Mouse (Mus musculus): ENCODE data around the gene Rnf144b. TPM values are rescaled to one million over a fixed set of nuclear protein-coding genes. Genes with fewer than 3 reads are reported as not detected.

Rnf144b gene
- polyA plus RNA-seq, 1 experiment from 2014 or later = 2.3 TPM

GRCm38 (mm10) chr13:47192771-47193170, 70.3 kb downstream of the Rnf144b start:
- no peak for ATAC-seq (ENCODE audit: insufficient number of reproducible peaks, insufficient read depth, low FRiP score, low read depth)
- WGBS = 69% methylated on average over 5 of the region's 5 CpGs
- Histone ChIP-seq H3K27me3 (ENCODE audit: control insufficient read depth, insufficient read depth, low read length) (no peaks in the 10 kb centered on the region), H3K9me3 (ENCODE audit: control insufficient read depth, low read length) (no peaks in the 10 kb centered on the region), H3K4me1 (ENCODE audit: control insufficient read depth in 2 of 2, insufficient read depth in 2 of 2, low read length in 2 of 2) (peaks cover 6 to 17% of the 10 kb centered on the region in 2 experiments; a peak in 3 of 4 replicates), H3K27ac (replicated peaks in 1 of 2; ENCODE audit: control insufficient read depth in 1 of 2, insufficient read depth in 1 of 2, low read depth in 2 of 2, low read length in 2 of 2) (no peak overlapping the region), H3K9ac (ENCODE audit: low read length) (no peak overlapping the region), H3K4me3 (ENCODE audit: control insufficient read depth in 1 of 2, insufficient read depth in 1 of 2, low read depth in 1 of 2, low read length in 2 of 2) (no peak overlapping the region), H3K36me3 (ENCODE audit: control insufficient read depth, insufficient read depth, low read length) (no peaks in the 10 kb centered on the region), H3K4me2 (ENCODE audit: low read length) (0 out of 2 replicates have a peak overlapping the region, but pooled peaks have one; percentile 88)

DNA sequence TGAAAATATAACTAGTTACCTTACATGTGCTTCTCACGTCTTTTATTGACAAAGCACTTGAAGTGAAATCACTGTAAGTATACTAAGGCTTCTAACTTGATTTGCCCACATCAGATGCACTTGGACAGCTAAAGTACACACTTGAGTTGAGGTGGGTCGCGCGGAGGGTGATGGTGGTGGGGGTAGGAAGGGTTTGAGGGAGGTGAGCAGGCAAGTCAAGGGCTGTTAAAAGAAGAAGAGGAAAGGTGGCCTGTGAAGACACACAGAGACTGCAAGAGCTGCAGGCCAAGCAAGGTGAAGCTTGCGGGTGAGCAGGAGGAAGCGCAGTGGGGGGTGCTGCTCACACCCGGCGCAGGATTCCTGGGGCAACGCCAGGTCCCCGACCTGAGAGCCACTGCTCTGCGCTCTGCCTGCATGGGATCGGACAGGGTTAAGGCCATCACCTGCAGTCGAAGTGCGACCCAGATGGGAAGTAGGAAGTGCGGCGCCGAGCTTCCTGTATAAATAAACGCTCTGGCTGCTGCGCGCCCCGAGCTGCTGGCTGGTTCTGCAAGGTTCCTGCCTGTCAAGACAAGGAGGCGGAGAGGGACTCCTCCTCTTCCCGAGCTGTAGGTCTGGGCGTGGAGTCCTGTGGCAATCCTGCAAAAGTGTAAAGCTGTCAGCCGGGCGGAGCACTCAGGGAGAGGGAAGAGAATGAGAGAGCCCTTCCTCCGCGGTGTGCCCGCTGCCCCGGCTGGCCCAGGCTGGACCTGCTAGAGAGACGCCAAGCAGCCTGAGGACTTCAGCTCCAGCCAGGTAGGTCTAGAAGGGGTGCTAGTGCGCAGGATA, 71.1 kb downstream of the Rnf144b start:
- H3K4me2 ChIP-seq (ENCODE audit: low read length) = peak overlapping the region; percentile 88
- H3K9ac ChIP-seq (ENCODE audit: low read length) = peak overlapping the region; percentile 71
- 6% methylated on average over 32 of the region's 32 CpGs for WGBS
- peak; percentile 64 for ATAC-seq (ENCODE audit: insufficient number of reproducible peaks, insufficient read depth, low FRiP score, low read depth)
- no peaks in the 10 kb centered on the region for H3K36me3 ChIP-seq (ENCODE audit: control insufficient read depth, insufficient read depth, low read length)
- no peaks in the 10 kb centered on the region for H3K9me3 ChIP-seq (ENCODE audit: control insufficient read depth, low read length)
- H3K27ac ChIP-seq (replicated peaks in 1 of 2; ENCODE audit: control insufficient read depth in 1 of 2, insufficient read depth in 1 of 2, low read depth in 2 of 2, low read length in 2 of 2) = no peak overlapping the region
- peak overlapping the region; percentile 56 to 64 for H3K4me3 ChIP-seq (ENCODE audit: control insufficient read depth in 1 of 2, insufficient read depth in 1 of 2, low read depth in 1 of 2, low read length in 2 of 2)
- peaks cover 6 to 17% of the 10 kb centered on the region in 2 experiments; a peak in 3 of 4 replicates for H3K4me1 ChIP-seq (ENCODE audit: control insufficient read depth in 2 of 2, insufficient read depth in 2 of 2, low read length in 2 of 2)
- H3K27me3 ChIP-seq (ENCODE audit: control insufficient read depth, insufficient read depth, low read length) = no peaks in the 10 kb centered on the region

GRCm38 (mm10) chr13:47194695-47195094, 72.2 kb downstream of the Rnf144b start:
- 11% methylated on average over 11 of the region's 11 CpGs for WGBS
- peak overlapping the region; percentile 71 for H3K9ac ChIP-seq (ENCODE audit: low read length)
- peak overlapping the region; percentile 34 to 56 for H3K4me3 ChIP-seq (ENCODE audit: control insufficient read depth in 1 of 2, insufficient read depth in 1 of 2, low read depth in 1 of 2, low read length in 2 of 2)
- no peaks in the 10 kb centered on the region for H3K36me3 ChIP-seq (ENCODE audit: control insufficient read depth, insufficient read depth, low read length)
- H3K9me3 ChIP-seq (ENCODE audit: control insufficient read depth, low read length) = no peaks in the 10 kb centered on the region
- peak overlapping the region; percentile 88 for H3K4me2 ChIP-seq (ENCODE audit: low read length)
- H3K27me3 ChIP-seq (ENCODE audit: control insufficient read depth, insufficient read depth, low read length) = no peaks in the 10 kb centered on the region
- H3K27ac ChIP-seq (replicated peaks in 1 of 2; ENCODE audit: control insufficient read depth in 1 of 2, insufficient read depth in 1 of 2, low read depth in 2 of 2, low read length in 2 of 2) = no peak overlapping the region
- peaks cover 6 to 17% of the 10 kb centered on the region in 2 experiments; a peak in 3 of 4 replicates for H3K4me1 ChIP-seq (ENCODE audit: control insufficient read depth in 2 of 2, insufficient read depth in 2 of 2, low read length in 2 of 2)
- no peak for ATAC-seq (ENCODE audit: insufficient number of reproducible peaks, insufficient read depth, low FRiP score, low read depth)

- Histone ChIP-seq H3K9ac (ENCODE audit: low read length) (no peak overlapping the region), H3K4me2 (ENCODE audit: low read length) (peak overlapping the region; percentile 88; the same call in 1 of the 2 replicates), H3K27ac (replicated peaks in 1 of 2; ENCODE audit: control insufficient read depth in 1 of 2, insufficient read depth in 1 of 2, low read depth in 2 of 2, low read length in 2 of 2) (no peak overlapping the region), H3K9me3 (ENCODE audit: control insufficient read depth, low read length) (no peaks in the 10 kb centered on the region), H3K36me3 (ENCODE audit: control insufficient read depth, insufficient read depth, low read length) (no peaks in the 10 kb centered on the region), H3K4me1 (ENCODE audit: control insufficient read depth in 2 of 2, insufficient read depth in 2 of 2, low read length in 2 of 2) (peaks cover 4 to 16% of the 10 kb centered on the region in 2 experiments; a peak in 3 of 4 replicates), H3K4me3 (ENCODE audit: control insufficient read depth in 1 of 2, insufficient read depth in 1 of 2, low read depth in 1 of 2, low read length in 2 of 2) (no peak overlapping the region), H3K27me3 (ENCODE audit: control insufficient read depth, insufficient read depth, low read length) (no peaks in the 10 kb centered on the region)
- no peak for ATAC-seq (ENCODE audit: insufficient number of reproducible peaks, insufficient read depth, low FRiP score, low read depth)
- 67% methylated on average over 4 of the region's 4 CpGs for WGBS
These were observed 73.0 kb downstream of the Rnf144b start for GRCm38 (mm10) chr13:47195491-47195890.

DNA sequence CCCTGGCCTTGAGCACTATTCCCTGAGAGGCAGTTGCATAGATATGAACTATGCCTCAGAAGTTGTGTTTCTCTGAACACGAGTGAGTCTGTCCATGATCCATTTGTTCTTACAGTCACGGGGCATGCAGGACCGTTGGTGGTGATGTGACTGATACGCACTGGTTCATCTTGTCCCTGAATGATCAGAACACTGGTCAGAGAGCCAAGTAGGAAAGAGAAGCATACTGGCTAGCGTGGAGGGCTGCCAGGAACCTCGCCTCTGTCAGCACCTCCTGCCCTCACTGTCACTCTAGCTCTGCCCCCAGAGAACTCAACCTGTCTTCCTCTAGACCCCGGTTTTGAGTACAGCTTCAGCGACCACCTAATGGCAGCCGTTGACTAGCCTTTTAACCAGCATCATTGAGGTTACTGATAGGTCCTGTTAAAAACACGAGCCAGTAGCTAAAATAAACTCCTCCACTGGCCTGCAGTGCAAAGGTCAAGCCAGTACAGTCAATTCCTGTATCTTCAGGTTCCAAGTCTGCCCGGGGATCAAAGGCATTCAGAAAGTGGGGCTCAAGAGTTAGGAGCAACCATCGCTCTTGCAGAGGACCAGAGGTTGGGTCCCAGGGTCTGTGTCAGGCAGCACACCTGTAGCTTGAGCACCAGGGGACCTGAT, 77.7 kb downstream of the Rnf144b start:
- 58% methylated on average over 12 of the region's 12 CpGs for WGBS
- no peaks in the 10 kb centered on the region for H3K9me3 ChIP-seq (ENCODE audit: control insufficient read depth, low read length)
- peaks cover 7 to 16% of the 10 kb centered on the region in 2 experiments; a peak in 3 of 4 replicates for H3K4me1 ChIP-seq (ENCODE audit: control insufficient read depth in 2 of 2, insufficient read depth in 2 of 2, low read length in 2 of 2)
- H3K9ac ChIP-seq (ENCODE audit: low read length) = no peak overlapping the region
- H3K36me3 ChIP-seq (ENCODE audit: control insufficient read depth, insufficient read depth, low read length) = no peaks in the 10 kb centered on the region
- ATAC-seq (ENCODE audit: insufficient number of reproducible peaks, insufficient read depth, low FRiP score, low read depth) = no peak
- H3K27ac ChIP-seq (replicated peaks in 1 of 2; ENCODE audit: control insufficient read depth in 1 of 2, insufficient read depth in 1 of 2, low read depth in 2 of 2, low read length in 2 of 2) = no peak overlapping the region
- no peak overlapping the region for H3K4me2 ChIP-seq (ENCODE audit: low read length)
- no peak overlapping the region for H3K4me3 ChIP-seq (ENCODE audit: control insufficient read depth in 1 of 2, insufficient read depth in 1 of 2, low read depth in 1 of 2, low read length in 2 of 2)
- no peaks in the 10 kb centered on the region for H3K27me3 ChIP-seq (ENCODE audit: control insufficient read depth, insufficient read depth, low read length)

DNA sequence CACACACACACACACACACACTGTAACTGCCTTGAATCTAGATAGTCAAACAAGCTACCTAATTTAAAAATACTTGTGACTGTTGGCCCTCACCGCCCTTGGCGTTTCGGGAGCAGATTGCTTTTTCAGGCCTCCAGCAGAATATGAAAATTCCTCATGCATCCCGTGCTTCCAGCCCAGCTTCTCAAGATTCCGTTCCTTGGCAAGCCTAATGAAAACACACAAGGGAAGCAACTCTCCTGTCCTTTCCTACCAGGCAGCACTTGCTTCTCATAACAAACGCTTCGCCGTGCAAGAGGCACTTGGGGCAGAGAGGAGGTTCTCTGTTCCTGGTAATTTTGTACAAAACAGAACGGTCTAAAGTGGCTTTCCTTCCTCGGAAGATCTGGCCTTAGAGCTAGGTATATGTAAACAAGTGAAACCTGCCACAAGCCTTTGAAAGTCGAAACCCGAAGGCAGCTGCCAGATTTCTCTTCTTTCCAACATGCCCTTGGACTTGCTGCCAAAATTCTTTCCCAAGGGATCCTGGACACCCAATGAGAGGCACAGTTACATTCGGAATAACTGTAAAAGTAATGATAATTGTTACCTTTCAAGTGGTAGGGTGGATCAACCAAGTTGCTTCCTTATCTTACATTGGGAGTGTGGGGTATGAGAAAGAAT, 79.6 kb downstream of the Rnf144b start:
- Histone ChIP-seq H3K4me2 (ENCODE audit: low read length) (no peak overlapping the region), H3K9ac (ENCODE audit: low read length) (no peak overlapping the region), H3K27ac (replicated peaks in 1 of 2; ENCODE audit: control insufficient read depth in 1 of 2, insufficient read depth in 1 of 2, low read depth in 2 of 2, low read length in 2 of 2) (peak overlapping the region in 1 of 2 experiments; percentile 58; a peak in 2 of 4 replicates)

GRCm38 (mm10) chr13:47210496-47210895, 88.0 kb downstream of the Rnf144b start:
- Histone ChIP-seq H3K9me3 (ENCODE audit: control insufficient read depth, low read length) (peaks cover 5% of the 10 kb centered on the region; the same call in 1 of the 2 replicates), H3K27ac (replicated peaks in 1 of 2; ENCODE audit: control insufficient read depth in 1 of 2, insufficient read depth in 1 of 2, low read depth in 2 of 2, low read length in 2 of 2) (no peak overlapping the region), H3K4me2 (ENCODE audit: low read length) (no peak overlapping the region), H3K27me3 (ENCODE audit: control insufficient read depth, insufficient read depth, low read length) (no peaks in the 10 kb centered on the region), H3K36me3 (ENCODE audit: control insufficient read depth, insufficient read depth, low read length) (no peaks in the 10 kb centered on the region), H3K4me1 (ENCODE audit: control insufficient read depth in 2 of 2, insufficient read depth in 2 of 2, low read length in 2 of 2) (peaks cover 6 to 7% of the 10 kb centered on the region in 2 experiments; a peak in 1 of 4 replicates), H3K9ac (ENCODE audit: low read length) (no peak overlapping the region), H3K4me3 (ENCODE audit: control insufficient read depth in 1 of 2, insufficient read depth in 1 of 2, low read depth in 1 of 2, low read length in 2 of 2) (no peak overlapping the region)
- ATAC-seq (ENCODE audit: insufficient number of reproducible peaks, insufficient read depth, low FRiP score, low read depth) = no peak
- 70% methylated on average over 4 of the region's 4 CpGs for whole genome bisulfite sequencing

More for the DNA sequence above, 79.6 kb downstream of the Rnf144b start:
- Histone ChIP-seq H3K4me3 (ENCODE audit: control insufficient read depth in 1 of 2, insufficient read depth in 1 of 2, low read depth in 1 of 2, low read length in 2 of 2) (no peak overlapping the region), H3K36me3 (ENCODE audit: control insufficient read depth, insufficient read depth, low read length) (no peaks in the 10 kb centered on the region), H3K27me3 (ENCODE audit: control insufficient read depth, insufficient read depth, low read length) (no peaks in the 10 kb centered on the region), H3K9me3 (ENCODE audit: control insufficient read depth, low read length) (peaks cover 5% of the 10 kb centered on the region; the same call in 1 of the 2 replicates), H3K4me1 (ENCODE audit: control insufficient read depth in 2 of 2, insufficient read depth in 2 of 2, low read length in 2 of 2) (peaks cover 7 to 16% of the 10 kb centered on the region in 2 experiments; a peak in 3 of 4 replicates)
- WGBS = 53% methylated on average over 13 of the region's 13 CpGs
- no peak for ATAC-seq (ENCODE audit: insufficient number of reproducible peaks, insufficient read depth, low FRiP score, low read depth)
